In genomic region chr14:120283787-120284186, GRCm38 (mm10) we compare ENCODE assay signal across 28 mouse cellular contexts. TPM values are rescaled to one million over a fixed set of nuclear protein-coding genes. Genes with fewer than 3 reads are reported as not detected.
A peak's percentile ranks its signal among the peaks of the same experiment; 100 is the strongest.
DNase-seq lines count a peak whose midpoint lies in the region; ATAC-seq lines count a peak whose summit lies in the region.
"Had no signal": no experiment of that assay in that cellular context is flagged by ENCODE, and none has a peak within 500 bp of the region (broad histone marks: within the 10 kb centered on the region; RNA-seq: fewer than 3 reads in every experiment).

No protein-coding gene starts in this region.

- H3K4me1 ChIP-seq in limb, embryonic 10.5 days = peaks cover 74% of the 10 kb centered on the region

- DNase-seq in frontal cortex, postnatal 25 days (ENCODE audit: low spot score in 2 of 2) = no peak
- DNase-seq in layer of hippocampus, adult 9-11 months = peak; percentile 75
- no peak for DNase-seq in layer of hippocampus, adult 11-12 months (ENCODE audit: low spot score)
- DNase-seq in brain, adult 2 months (ENCODE audit: low read depth, low spot score) = peak; percentile 83
- peak; percentile 20 for DNase-seq in limb, embryonic 10.5 days (ENCODE audit: low spot score)
- DNase-seq in kidney, postnatal 14 days = no peak
- DNase-seq: adrenal gland, postnatal 25 days; cerebellum, adult 2 months; embryo, embryonic 11 days; forebrain, postnatal 0 days; gastrocnemius, postnatal 25 days; heart, postnatal 10 days; kidney, adult 2 months; kidney, postnatal 4 days; lung, postnatal 36 days; thymus, postnatal 14 days had no signal

- H3K27me3 ChIP-seq in limb, embryonic 10.5 days (ENCODE audit: low read depth, poor library complexity, severe bottlenecking) = no peaks in the 10 kb centered on the region
- H3K27me3 ChIP-seq: embryonic facial prominence, embryonic 13.5 days; forebrain, embryonic 12.5 days; heart, embryonic 13.5 days; hindbrain, embryonic 12.5 days; intestine, embryonic 15.5 days; limb, embryonic 12.5 days; lung, embryonic 15.5 days had no signal

- 80% methylated on average over 8 of the region's 8 CpGs for WGBS in limb, embryonic 10.5 days

- no peak overlapping the region for H3K27ac ChIP-seq in limb, embryonic 10.5 days
- H3K27ac ChIP-seq: embryonic facial prominence, embryonic 13.5 days; forebrain, embryonic 12.5 days; hindbrain, embryonic 12.5 days; hindbrain, postnatal 0 days; intestine, embryonic 15.5 days; limb, embryonic 12.5 days; lung, embryonic 15.5 days had no signal

- ATAC-seq in frontal cortex, adult (ENCODE audit: low TSS enrichment) = peak; percentile 63
- ATAC-seq: CD4-positive, CD25-positive, alpha-beta regulatory T cell, adult 4 months; intestine, embryonic 15.5 days; midbrain, embryonic 16.5 days had no signal

- no peaks in the 10 kb centered on the region for H3K9me3 ChIP-seq in limb, embryonic 10.5 days (replicated peaks)
- H3K9me3 ChIP-seq: embryonic facial prominence, embryonic 13.5 days; forebrain, embryonic 12.5 days; heart, embryonic 13.5 days; hindbrain, embryonic 12.5 days; intestine, embryonic 15.5 days; limb, embryonic 12.5 days; lung, embryonic 15.5 days had no signal

- H3K36me3 ChIP-seq in limb, embryonic 10.5 days = peaks cover 5% of the 10 kb centered on the region; the same call in 1 of the 2 replicates
- H3K36me3 ChIP-seq: forebrain, embryonic 12.5 days; hindbrain, embryonic 12.5 days; intestine, embryonic 15.5 days had no signal

- H3K4me3 ChIP-seq in limb, embryonic 10.5 days = no peak overlapping the region
- H3K4me3 ChIP-seq: embryonic facial prominence, embryonic 13.5 days; erythroblast, embryonic 14.5 days; forebrain, embryonic 12.5 days; heart, embryonic 13.5 days; hindbrain, embryonic 12.5 days; intestine, embryonic 15.5 days; limb, embryonic 12.5 days; lung, embryonic 15.5 days had no signal

RNA-seq across cellular contexts. Expression of gene Mbnl2, which starts 8.3 kb away (rescaled TPM):
- polyA plus RNA-seq in limb, embryonic 10.5 days (2016; fragmentation: Nextera tagmentation; extraction: Ambion mirVana) = 33.8 and 45.5 TPM in 2 replicates

Comparison
In these comparisons a context has a peak if more than half of its experiments do, and no peak if none do; other contexts are left out.
1. DNase-seq: peak in layer of hippocampus, adult 9-11 months (single experiment), brain, adult 2 months (single experiment) and limb, embryonic 10.5 days (single experiment); none in frontal cortex, postnatal 25 days (0 of 2), layer of hippocampus, adult 11-12 months (single experiment) and kidney, postnatal 14 days (single experiment).